Mouse (Mus musculus) embryonic facial prominence, embryonic 10.5 days (tissue): ENCODE results near the gene Fgd3. TPM values are rescaled to one million over a fixed set of nuclear protein-coding genes. Genes with fewer than 3 reads are reported as not detected.
A peak's percentile ranks its signal among the peaks of the same experiment; 100 is the strongest.

Source experiments
- DNase-seq: peaks from one replicate; pipeline ENCODE4 v3.0.0-alpha.2; 2017; ENCODE audit warnings: low spot score
- H3K27ac ChIP-seq: fragments of 300-500 bp; sonication (generic); replicated peaks from 2 replicates; pipeline ENCODE4 v1.5.1; 2016; ENCODE audit warnings: mild to moderate bottlenecking
- H3K27me3 ChIP-seq: fragments of 300-500 bp; sonication (generic); replicated peaks from 2 replicates; pipeline ENCODE4 v1.6.1; 2016; ENCODE audit warnings: low read depth, mild to moderate bottlenecking; ENCODE audit not compliant: poor library complexity, severe bottlenecking
- H3K36me3 ChIP-seq: fragments of 300-500 bp; sonication (generic); replicated peaks from 2 replicates; pipeline ENCODE4 v1.6.1; 2016; ENCODE audit warnings: mild to moderate bottlenecking, moderate library complexity
- H3K4me1 ChIP-seq: fragments of 300-500 bp; sonication (generic); 2 replicates; pipeline ENCODE4 v1.6.1; 2016
- H3K4me3 ChIP-seq: fragments of 300-500 bp; sonication (generic); 2 replicates; pipeline ENCODE4 v1.5.1; 2016; ENCODE audit warnings: mild to moderate bottlenecking, moderate library complexity
- H3K9me3 ChIP-seq: fragments of 300-500 bp; sonication (generic); 2 replicates; pipeline ENCODE4 v1.6.1; 2016; ENCODE audit warnings: mild to moderate bottlenecking
- WGBS: fragments of 180-500 bp; shearing (Covaris S2); methylation state at CpG from one replicate; pipeline ENCODE4 v1.1.7; 2016; 5-methylcytosine and 5-hydroxymethylcytosine counted together
- polyA plus RNA-seq: library from polyadenylated mRNA; unstranded; fragments of >200 nt; fragmentation: Nextera tagmentation; extraction: Ambion mirVana; gene quantifications from 2 replicates; pipeline ENCODE4 v1.2.1, GENCODE M21; 2016

The Fgd3 gene
- polyA plus RNA-seq, 1 experiment from 2014 or later = 1.3 TPM

DNA sequence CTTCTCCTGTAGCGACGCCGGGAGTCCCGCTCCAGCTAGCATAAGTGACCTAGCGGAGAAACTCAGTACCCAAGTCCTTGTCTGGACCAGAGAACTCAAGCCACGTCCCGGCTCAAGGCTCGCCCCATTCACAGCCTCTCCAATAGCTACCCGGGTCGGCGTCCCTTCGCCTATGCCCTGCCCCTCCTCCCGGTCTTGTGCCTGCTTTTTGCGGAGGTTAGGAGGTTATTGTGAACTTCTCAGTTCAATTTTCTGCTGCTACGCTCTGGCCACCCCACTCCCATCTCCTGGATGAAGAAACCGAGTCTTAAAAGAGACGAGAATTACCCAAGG, 103.9 kb downstream of the Fgd3 start:
- peak overlapping the region; percentile 86 for H3K27ac ChIP-seq
- H3K27me3 ChIP-seq = peaks cover 55% of the 10 kb centered on the region
- DNase-seq = no peak
- H3K4me1 ChIP-seq = peaks cover 50% of the 10 kb centered on the region
- peaks cover 4% of the 10 kb centered on the region; the same call in 1 of the 2 replicates for H3K9me3 ChIP-seq
- no peaks in the 10 kb centered on the region for H3K36me3 ChIP-seq
- WGBS = 3% methylated on average over 17 of the region's 17 CpGs
- peak overlapping the region; percentile 84 for H3K4me3 ChIP-seq

DNA sequence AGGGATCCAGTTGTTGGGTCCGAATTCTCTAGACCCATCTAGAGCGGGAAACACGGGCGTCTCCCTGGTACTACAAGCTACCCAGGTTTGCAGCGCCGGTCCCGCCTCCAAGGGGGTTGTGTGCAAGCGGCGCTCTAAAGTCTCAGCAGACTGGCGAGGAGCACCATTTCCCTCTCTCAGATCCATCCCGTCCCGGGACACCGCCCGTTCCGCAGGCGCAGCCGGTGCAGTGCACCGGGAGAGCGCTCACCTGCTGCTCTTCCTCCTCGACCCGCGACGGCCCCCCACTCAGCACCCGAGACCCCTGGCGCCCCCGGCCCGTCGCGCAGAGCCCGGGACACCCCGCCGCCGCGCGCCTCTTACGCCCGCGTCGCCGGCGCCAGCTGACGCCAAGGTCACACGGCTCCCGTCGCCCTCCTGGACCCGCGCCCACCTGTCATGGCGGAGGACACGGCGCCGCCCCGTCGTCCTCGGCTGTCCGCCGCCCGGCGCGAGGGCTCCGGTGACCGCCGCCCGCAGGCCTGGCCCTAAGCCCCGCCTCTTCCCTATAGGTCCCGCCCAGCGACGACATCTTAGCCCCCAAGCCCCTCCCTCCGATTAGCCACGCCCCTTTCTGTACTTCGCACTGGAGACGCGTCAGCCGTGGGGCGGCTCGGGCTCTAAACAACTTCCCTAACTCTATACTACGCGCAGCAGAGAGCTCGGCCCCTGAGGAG, 104.4 kb downstream of the Fgd3 start, which contains the start of gene Card19:
Gene Card19 (minus strand): TSS at position 534 of the 716 bp plus-strand sequence.
- peak; percentile 93 for DNase-seq
- peak within 1 kb of the TSS; percentile 84 for H3K4me3 ChIP-seq
- no peaks in the 10 kb centered on the region for H3K9me3 ChIP-seq
- WGBS = under 1% methylated on average over 78 of the region's 78 CpGs
- no peaks in the 10 kb centered on the region for H3K36me3 ChIP-seq
- H3K27me3 ChIP-seq = peaks cover 55% of the 10 kb centered on the region
- peaks cover 55% of the 10 kb centered on the region for H3K4me1 ChIP-seq
- H3K27ac ChIP-seq = peak within 1 kb of the TSS; percentile 86

DNA sequence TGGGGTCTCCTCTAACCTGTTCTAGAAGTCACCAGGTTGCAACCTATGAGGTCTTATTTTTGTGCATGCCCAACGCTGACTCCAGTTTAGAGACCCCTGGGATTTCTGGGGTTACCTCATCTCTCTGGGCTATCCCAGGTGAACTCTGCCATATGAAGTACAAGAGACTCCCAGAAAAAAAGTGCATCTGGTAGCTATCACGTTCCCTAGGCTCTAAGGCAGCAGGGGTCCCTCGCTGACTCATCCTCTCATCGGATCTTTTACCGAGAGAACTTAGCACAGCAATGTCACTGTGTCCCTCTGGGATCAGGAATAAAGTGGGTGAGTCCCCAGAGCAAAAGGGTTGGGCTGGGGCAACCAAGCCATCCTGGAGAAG, 105.0 kb downstream of the Fgd3 start:
- Histone ChIP-seq H3K27ac (peak overlapping the region; percentile 86), H3K4me3 (peak overlapping the region; percentile 84), H3K27me3 (peaks cover 51% of the 10 kb centered on the region), H3K36me3 (no peaks in the 10 kb centered on the region), H3K9me3 (no peaks in the 10 kb centered on the region), H3K4me1 (peaks cover 55% of the 10 kb centered on the region)
- WGBS = 10% methylated on average over 5 of the region's 5 CpGs
- no peak for DNase-seq

DNA sequence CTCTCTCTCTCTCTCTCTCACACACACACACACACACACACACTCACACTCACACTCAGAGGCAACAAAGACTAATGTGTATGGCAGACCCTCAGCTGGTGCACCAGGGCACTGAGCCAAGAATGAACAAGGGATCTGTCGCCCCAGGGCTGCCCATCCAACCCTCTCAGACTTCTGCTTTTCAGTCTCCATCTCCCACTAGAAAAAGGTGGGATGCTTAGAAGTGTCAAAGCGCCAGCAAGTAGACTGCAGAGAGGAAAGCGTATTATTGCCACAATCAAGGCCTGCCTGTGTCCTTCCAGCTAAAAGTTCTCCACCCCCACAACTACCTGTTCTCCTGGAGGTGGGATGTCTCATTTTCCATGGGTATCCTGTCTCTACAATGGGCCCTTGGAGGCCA, 105.7 kb downstream of the Fgd3 start:
- H3K9me3 ChIP-seq = no peaks in the 10 kb centered on the region
- peaks cover 57% of the 10 kb centered on the region for H3K4me1 ChIP-seq
- H3K4me3 ChIP-seq = peak overlapping the region; percentile 84; the same call in 1 of the 2 replicates
- WGBS = 88% methylated on average over 3 of the region's 3 CpGs
- no peak for DNase-seq
- peaks cover 51% of the 10 kb centered on the region for H3K27me3 ChIP-seq
- no peak overlapping the region for H3K27ac ChIP-seq
- H3K36me3 ChIP-seq = no peaks in the 10 kb centered on the region

DNA sequence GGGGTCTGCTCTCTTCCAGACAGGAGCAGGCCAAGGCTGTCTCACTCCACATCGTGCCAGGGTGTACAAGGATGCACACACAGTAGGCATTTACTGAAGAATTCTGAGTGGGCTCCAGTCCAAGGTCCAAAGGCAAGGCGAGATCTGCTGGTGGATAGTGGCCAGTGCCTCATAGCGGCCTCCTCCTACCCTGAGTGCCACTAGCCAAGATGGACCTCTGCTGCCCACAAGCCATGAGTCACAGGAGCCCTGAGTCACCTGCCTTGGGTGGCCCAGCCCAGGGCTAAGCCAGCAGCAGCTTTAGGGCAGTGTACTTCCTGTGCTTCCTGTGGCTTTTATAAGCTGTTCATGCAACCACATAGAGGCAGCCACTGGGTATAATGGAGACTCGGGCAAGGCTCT, 106.6 kb downstream of the Fgd3 start:
- Histone ChIP-seq H3K4me1 (peaks cover 57% of the 10 kb centered on the region), H3K27me3 (peaks cover 45% of the 10 kb centered on the region), H3K36me3 (no peaks in the 10 kb centered on the region), H3K9me3 (no peaks in the 10 kb centered on the region), H3K27ac (no peak overlapping the region), H3K4me3 (no peak overlapping the region)
- WGBS = 67% methylated on average over 4 of the region's 4 CpGs
- no peak for DNase-seq

DNA sequence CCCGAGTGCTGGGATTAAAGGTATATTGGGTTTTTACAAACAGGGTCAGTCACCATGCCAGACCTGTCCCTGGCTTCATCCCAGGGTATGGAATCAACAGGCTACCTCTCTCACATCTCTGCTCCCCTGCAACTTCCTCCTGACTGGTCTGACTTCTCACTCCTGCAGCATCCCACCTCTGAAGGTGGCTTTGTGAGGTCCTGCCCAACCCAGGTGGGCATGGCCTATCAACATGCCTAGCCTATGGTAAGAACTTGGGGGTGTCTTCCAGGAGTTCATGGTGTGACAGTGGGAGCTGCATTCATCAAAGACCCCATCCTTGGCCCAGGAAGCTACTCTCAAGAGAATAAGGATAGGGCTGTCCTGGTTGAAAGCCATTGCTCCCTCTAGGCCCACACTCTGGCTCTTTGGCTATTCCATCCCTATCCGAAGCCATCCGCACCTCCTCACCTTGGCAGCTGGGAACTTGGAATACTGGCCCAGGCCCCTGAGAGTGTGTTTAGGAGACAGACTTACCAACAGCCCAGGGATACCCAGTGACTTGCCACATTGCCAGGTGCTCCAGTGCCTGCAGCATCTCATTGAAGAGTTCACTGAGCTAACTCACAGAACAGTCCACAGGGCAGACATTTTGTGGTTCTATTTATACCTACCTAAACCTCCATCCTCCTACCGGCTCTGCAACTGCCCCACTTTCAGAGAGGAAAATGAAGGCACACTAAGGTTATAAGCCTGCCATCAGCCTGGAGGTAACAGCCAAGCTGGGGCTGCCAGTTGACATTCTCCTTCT, 107.2 kb downstream of the Fgd3 start:
- H3K36me3 ChIP-seq = no peaks in the 10 kb centered on the region
- H3K27ac ChIP-seq = no peak overlapping the region
- no peak overlapping the region for H3K4me3 ChIP-seq
- 81% methylated on average over 4 of the region's 4 CpGs for WGBS
- DNase-seq = no peak
- peaks cover 57% of the 10 kb centered on the region for H3K4me1 ChIP-seq
- H3K9me3 ChIP-seq = no peaks in the 10 kb centered on the region
- peaks cover 40% of the 10 kb centered on the region for H3K27me3 ChIP-seq

Other genes with a start within 250 kb of the Fgd3 start
- 2.7 and 2.8 TPM in 2 replicates for gene Wnk2, start 172.3 kb downstream of the Fgd3 start, polyA plus RNA-seq
- 26.6 and 28.0 TPM in 2 replicates for gene Ninj1, start 132.8 kb downstream of the Fgd3 start, polyA plus RNA-seq
- 31.6 and 35.0 TPM in 2 replicates for gene Card19, start 104.3 kb downstream of the Fgd3 start, polyA plus RNA-seq
- gene Susd3, start 71.6 kb downstream of the Fgd3 start, polyA plus RNA-seq = 1.2 and 1.7 TPM in 2 replicates
- gene Bicd2, start 21.3 kb upstream of the Fgd3 start, polyA plus RNA-seq = 32.6 and 33.3 TPM in 2 replicates
- 18.3 and 20.4 TPM in 2 replicates for gene Ippk, start 100.9 kb upstream of the Fgd3 start, polyA plus RNA-seq
- 1.4 and 1.9 TPM in 2 replicates for gene Tes3-ps, start 173.0 kb upstream of the Fgd3 start, polyA plus RNA-seq
- gene Ecm2, start 184.5 kb upstream of the Fgd3 start, polyA plus RNA-seq = 0.40 and 0.47 TPM in 2 replicates
- gene Aspn, start 224.1 kb upstream of the Fgd3 start, polyA plus RNA-seq = 0.12 and 0.35 TPM in 2 replicates